Mouse (Mus musculus) testis, postnatal 10 days (tissue): ENCODE results near the gene Kctd8.
"Not testable (repeated sequence)": the region's sequence is repeated elsewhere in the genome, so short reads cannot be mapped to it uniquely, and the experiment has no call there.

Experiments
- DNase-seq: peaks from one replicate; pipeline ENCODE4 v3.0.0; 2021; ENCODE audit warnings: low spot score

The Kctd8 gene

DNA sequence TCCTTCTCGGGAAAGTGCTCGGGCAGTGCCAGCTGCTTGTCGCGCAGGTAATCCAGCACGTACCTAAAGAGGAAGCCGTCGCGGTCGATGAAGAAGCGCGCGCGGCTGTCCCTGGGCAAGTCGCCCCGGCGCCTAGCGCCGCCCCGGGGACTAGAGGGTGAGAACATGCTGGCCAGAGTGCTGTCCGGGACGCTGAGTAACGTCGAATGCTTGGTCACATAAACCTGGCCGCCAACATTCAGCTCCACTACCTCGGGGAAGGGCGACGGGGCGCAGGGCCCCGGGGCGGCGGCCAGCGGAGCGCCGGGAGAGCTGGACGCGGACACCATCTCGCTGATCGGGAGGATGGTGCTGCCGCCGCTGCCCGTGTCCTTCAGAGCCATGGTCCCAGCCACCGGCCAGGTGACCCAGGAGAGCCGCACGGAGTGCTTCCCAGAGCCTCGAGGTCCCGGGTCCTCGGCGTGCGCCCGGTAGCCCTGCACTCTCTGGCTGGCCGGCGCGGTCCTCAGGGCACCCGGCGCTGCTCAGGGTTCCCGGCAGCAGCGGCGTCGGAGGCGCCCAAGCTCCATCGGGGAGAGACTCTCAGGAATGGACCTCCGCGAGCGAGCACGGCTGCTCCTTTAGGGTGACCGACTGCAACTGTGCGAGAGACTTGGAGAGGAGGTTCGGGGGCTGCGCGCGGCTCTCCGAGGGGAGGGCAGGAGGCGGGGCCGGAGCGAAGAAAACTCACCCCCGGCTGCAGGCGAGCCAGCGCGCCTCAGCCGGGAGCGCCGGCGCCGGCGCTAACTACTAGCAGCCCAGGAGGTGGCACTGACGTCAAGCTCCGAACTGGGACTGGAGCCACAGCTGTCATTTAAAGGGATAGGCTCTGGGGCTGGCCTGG is at the start of gene Kctd8:
TSS of gene Kctd8 (minus strand) at position 761 of the 883 bp plus-strand sequence.
- peak; percentile 58 for DNase-seq

DNA sequence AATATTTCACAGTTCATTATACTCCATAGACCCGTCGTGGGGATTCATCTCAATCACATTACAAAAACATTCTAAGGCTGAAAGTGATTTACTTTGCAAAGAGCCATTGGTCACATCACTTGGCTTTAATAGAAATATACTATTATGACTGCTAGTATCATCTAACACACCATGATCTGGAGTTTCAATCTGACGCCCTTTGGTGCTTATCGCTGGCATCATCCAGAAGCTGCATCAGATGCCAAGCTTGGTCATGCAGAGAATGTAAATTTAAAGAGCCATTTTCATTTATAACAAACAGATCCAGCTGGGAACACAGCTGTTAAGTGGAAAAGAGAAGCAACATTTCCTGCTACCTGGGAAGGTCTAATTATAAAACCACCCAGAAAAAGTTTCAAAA is 37.6 kb upstream of the Kctd8 start:
- no peak for DNase-seq

DNA sequence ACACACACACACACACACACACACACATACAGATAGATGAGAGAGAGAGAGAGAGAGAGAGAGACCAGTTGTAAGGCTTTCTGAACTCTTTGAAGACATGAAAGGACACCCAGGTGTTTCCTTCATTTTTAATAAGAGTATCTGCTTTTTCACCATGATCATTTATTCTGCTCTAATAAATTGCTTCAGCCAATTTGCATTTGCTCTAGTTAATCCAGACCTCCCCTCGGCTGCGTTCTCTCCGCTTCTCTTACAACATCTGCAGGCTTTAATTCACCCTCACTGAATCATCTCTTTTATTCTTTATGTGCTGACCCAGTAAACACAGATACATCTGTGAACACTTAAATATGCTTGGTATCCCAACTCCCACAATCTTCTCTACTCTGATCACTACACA is 9.1 kb upstream of the Kctd8 start:
- no peak for DNase-seq

DNA sequence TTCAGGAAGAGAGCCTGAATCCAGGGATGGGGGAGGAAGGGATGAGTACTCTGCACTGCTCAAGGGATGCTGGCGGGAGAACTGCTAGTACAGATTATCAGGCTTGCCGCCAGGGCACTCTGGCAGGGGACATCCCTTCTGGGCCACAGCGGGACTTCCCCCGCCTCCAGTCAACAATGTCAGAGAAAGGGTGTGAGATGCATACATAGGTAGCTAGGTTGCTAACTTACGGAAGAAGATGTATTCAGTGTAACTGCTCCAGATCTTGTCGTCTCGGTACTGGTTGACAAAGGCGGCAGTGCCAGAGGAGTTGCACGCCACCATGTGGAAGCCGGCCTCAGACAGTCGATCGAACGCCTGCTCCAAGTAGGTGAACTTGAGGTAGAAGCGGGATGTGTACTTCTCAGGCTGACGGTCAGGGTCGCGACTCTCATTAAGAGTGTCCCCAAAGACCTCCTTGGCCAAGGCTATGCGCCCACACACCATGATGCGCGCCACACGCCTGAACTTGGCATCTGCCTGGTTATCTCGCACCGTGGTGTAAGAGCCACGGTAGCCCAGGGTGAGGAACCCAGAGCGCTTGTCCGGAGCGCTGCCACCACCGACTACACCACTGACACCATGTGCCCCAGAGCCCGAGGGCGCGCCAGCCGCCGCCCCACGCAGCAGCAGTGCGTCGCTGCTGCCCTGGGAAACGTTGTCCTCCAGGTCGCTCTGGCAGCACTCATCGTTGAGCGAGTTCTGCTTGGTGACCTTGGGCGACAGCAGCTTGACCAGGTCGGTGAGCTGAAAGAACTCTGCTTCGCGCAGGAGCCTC is 1.2 kb downstream of the Kctd8 start:
- peak; percentile 41 for DNase-seq

DNA sequence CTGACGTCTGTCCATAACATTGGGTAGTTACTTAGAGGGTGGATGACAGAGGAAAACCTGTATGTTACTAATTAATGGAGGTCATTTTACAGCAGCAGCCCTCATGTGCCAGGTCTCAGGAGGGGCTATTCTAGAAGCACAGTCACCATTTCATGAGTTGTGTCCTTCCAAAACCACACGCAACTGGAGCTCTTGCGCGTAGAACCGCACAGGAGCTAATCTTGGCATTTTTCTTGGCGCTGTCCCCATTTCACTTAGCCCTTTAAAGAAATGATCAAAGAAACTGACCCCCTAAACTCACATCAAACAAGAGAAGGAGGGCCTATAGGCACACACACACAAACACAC is 1.9 kb downstream of the Kctd8 start:
- no peak for DNase-seq

DNA sequence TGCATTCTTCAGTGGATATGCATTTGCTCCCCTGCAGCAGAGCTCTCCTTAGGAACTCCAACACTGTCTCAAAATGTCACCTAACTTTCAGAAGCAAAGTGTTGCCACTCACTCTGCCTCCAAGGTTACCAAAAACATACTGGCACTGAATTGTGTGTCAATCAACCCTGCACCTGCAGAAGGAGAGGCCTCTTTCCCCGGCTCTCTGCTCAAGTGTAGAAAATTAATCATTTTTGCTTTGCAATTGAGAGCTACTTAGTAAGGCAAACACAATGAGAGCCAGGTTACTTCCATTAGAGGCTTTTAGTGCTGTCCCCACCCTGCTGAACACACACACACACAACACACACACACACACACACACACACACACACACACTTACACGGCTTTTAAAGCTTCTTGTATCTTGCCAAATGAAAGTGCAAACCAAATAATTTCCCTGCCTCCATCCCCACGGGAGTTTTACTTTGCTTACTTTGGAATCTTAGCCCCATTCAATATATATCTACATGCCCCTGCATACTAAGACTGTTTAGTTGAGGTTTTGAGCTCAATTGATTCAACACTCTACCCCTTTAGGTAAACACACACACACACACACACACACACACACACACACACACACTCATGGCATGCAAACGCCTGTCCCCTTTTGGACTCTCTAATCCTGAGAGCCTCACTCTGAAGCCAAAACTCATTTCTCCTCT is 2.4 kb downstream of the Kctd8 start:
- DNase-seq, result no peak

DNA sequence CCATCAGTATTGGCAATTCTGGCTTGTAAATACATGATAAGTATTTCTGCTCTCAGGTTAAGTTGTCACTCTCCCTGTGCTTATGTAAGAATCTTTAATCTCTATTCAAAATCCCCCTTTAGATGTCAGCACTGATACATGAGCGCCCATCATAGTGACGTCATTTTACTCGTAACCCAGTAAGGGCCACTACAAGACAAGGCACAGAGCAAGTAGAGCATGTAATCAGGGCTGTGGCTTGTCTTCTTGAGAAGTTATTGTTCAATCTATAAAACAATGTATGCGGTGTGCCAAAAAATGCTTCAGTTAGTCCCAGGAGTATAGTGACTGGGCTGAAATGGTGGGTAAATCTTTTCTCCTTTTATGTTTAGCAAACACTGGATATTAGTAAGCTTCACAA is 13.9 kb downstream of the Kctd8 start:
- DNase-seq, result no peak

DNA sequence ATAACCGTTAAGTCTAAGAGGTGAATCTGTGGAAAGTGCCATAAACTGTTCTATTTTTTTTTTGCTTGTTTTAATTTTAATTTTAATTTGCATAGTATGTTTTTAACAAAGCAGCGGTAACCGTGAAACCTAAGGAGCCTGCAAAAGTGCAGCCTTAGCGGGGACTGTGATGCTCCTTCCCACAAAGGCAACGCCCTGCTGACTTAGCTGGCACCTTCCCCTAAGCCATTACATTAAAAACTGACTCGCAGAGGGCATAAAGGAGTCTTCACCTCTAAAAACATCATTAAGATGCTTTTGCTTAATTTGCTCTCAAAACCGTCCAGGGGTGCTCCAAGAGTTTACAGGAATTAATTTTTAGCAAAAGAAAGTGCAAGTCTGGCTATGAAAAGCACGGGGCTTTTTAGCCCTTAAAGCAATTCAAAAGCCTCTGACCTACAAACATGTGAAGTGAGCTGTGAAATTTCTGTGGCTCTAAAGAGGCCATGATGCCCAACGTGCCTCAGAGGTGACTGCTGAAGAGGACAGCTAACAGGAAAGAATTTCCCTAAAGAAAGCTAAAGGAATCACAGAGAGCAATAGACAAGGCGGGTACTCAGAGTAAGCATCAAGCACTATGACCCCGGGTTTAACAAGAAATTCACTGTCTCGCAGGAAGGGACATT is 16.8 kb downstream of the Kctd8 start:
- DNase-seq, result no peak

DNA sequence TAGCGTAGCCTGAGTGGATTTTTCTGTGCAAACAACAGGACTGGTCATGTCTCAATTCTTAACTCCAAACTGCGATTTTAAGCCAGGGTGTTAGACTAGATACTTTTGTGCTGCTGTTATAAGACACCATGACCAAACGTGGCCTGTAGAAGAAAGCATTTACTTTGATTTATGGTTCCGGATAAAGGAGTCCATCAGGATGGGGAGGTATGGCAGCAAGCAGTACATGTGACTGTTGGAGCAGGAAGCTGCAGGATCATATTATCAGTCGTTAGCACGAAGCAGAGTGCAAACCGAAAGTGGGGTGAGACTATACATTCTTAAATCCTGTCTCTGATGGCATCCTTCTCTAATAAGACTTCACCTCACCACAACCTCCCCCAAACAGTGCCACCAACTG is 28.9 kb downstream of the Kctd8 start:
- no peak for DNase-seq

DNA sequence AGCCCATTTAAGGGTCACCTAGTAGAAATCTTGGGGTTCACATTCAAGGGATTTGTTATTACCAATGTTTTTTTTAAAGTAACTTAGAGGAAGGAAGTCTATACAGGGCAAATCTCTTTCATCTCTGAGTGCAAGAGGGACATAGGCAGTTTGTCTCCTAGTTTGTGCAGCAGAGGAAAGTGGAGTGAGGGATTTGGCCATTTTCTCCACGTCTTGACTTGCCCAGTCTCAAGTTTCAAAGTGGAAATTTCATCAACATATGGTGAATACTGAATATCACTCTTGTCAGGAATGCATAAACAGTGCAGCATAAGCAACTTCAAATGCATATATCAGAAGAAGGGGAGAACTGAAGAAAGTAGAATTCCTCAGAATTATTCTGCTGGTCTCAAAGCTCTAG is 39.8 kb downstream of the Kctd8 start:
- DNase-seq, result no peak

DNA sequence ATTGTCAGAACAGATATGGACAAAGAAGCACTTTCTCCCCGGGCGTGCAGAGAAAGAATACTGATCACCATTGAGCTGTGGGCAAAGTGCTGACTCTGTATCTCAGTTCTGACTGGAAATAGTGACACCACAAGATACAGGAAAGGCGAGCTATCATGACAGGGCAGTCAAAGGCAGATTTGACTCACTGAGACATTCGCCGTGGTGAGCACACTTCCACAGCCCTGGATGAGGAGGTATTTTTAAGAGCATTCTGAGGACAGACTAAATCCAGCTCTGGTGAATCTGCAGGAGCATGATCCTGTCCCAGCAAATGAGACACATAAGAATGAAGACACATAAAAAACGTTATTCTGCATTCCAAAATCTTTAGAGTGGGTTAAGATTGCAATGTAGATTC is 49.1 kb downstream of the Kctd8 start:
- no peak for DNase-seq

DNA sequence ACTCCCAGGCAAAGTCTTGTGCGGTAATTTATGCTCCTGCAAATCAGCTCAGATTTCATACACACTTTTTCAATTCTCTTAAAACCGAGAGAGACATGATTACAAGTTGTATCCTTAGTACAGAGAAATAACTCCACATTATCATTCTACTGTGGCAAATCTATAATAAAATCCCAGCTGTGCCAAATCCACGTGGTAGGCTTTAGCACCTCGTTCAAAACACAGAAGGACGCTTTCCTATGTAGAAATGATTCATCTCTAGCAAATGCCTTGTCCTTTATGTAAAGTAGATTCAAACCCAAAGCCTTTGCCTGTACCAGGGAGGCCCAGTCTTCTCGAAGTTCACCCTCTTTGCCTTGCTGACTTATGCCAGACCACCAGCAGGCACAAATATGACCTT is 57.1 kb downstream of the Kctd8 start:
- DNase-seq, result no peak

DNA sequence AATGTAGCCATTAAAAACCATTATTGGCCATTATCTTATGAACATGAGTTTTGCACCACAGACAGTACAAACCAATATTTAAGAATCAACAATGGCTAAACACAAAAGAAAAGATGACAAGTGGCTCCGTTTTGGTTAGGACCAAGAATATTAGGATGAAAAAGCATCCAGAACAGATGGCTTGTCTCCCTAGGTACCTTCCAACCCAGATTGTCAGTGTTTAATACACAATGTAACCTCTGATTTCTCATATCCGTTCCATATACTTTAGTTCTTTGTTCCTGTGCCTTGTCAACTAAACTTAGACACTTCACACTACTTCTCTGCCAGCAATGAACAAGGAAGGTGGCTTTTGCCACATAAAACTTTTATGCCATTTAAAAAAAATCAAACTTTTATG is 89.1 kb downstream of the Kctd8 start:
- no peak for DNase-seq

DNA sequence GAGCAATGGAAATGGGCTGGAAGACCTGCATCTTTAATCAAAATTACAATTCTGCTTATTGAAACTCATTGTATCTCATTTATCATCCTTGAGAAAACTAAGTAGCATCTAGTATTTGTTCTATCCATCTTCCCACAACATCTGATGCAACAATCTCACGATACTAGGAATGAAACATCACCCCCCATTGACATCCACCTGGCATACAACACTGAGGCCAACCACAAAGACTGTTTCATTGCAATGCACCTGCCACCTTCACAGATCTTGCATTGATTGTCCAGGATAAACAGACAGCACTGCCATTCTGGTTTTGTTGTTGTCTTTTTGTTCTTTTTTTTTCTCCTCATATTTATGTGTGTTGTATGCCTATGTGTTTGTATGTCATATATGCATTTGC is 99.5 kb downstream of the Kctd8 start:
- DNase-seq, result no peak

DNA sequence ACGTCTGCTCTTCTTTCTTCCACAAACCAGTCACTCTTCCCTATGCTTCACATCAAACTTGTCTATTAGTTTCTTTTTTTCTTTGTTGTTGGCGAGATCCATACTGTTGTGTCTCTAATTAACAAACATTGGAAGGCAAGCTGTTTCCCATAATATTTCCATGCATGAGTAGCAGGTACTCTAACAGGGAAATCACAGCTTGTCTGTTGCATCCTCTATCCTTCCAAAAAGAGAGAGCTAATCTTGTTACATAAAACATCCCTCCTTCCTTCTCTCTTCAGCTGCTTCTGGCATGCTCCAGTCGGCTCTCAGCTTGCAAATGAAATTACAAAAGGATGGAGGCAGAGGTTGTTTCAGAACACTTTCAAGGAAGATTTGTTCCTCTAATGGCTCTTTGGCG is 107.9 kb downstream of the Kctd8 start:
- no peak for DNase-seq

DNA sequence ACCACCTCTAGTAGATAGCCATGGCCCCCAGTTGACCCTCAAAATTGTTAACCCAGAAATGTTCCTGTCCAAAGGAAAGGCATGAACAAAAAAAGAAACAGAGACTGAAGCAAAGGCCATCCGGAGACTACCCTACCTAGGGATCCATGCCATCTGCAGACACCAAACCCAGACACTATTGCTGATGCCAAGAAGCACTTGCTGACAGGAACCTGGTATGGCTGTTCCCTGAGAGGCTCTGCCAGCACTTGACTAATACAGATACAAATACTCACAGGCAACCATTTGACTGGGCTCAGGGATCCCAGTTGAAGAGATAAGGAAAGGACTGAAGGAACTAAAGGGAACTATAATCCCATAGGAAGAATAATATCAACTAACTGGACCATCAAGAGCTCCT is 109.8 kb downstream of the Kctd8 start:
- DNase-seq, result not testable (repeated sequence)

DNA sequence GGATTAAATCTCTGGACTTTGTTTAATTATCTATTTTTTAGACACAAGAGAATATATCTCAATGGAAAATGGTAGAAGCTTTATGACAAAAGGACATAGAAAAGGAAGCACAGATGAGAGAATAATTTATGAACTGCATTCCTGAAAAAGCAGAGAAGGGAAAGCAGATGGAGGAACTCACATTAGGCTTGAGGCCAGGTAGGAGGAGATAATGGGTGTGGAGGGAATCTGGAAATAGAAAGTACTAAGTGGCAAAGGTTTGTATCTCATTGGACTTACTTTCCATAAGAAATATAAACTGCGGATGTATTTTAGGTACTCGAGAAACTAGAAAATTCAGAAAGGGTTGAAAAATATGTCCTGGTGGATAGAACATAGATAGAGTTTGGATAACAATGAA is 114.3 kb downstream of the Kctd8 start:
- DNase-seq, result no peak

DNA sequence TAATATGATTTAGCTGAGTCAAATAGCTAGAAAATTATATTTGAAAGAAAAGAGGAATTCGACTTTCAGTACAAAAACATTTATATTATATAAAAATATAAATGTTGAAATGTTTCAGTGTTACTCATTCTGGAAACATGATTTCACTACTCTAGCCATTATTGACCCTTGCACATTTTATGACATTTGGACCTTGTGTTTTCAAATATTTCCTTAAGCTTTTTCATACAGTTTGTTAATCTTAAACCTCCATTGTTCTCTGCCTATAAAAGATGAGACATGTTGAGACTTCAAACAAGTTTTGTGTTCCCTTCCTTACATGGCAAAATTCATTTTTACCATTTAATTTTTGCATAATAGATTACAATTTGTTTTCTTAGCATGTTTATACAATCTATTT is 118.9 kb downstream of the Kctd8 start:
- no peak for DNase-seq

DNA sequence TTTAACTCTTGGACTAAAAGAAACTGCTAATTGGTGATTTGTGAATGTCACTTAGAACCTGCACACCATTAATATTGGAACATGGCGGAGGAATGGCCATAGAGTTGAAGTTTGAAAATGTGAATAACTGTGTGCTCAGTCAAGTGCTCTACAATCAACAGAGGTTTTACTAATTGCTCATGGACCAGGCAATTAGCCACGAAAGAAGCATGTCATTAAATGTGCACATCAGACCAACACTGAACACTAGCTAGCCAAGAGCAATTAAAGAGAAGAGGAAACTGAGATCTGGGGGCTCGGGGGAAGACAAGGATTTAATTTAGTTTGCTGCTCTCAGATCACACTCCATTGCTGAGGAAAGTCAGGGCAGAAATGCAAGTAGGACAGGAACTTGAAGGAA is 126.3 kb downstream of the Kctd8 start:
- no peak for DNase-seq

DNA sequence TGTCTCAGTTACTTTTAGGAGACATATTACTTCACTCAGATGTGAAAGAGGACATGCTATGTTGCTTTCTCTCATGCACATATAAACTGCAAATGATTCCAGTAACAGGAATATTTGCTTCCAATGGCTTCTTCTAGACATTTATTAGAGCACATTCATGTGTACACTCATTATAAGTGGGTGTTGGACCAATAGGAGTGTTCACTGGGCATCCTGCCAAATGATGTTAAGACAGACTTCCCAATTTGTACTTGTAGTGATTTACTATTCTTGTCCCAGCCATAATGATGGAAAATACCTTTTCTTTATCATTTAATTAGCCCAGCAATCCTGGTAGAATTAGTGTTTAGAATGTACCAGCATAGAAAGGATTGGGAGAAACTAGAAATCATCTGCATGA is 132.1 kb downstream of the Kctd8 start:
- no peak for DNase-seq

DNA sequence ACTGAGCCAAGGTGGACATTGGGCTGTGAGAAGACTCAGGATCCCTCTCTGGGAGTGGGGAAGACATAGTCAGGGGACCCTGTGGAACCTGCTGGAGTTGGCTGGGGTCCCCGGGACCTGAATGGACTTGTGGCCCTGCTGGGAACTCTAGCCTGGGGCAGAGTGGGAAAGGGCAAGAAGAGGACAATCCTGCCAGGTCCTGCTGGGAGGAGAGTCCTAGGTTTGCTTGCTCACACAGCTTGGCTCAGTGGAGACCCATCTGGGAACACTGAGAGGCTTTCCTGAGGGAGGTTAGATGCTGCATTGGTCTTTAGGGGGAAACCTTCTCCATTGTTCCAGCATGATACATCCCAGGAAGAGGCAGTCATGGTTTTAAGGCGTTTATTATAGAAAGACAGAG is 133.8 kb downstream of the Kctd8 start:
- DNase-seq, result no peak

DNA sequence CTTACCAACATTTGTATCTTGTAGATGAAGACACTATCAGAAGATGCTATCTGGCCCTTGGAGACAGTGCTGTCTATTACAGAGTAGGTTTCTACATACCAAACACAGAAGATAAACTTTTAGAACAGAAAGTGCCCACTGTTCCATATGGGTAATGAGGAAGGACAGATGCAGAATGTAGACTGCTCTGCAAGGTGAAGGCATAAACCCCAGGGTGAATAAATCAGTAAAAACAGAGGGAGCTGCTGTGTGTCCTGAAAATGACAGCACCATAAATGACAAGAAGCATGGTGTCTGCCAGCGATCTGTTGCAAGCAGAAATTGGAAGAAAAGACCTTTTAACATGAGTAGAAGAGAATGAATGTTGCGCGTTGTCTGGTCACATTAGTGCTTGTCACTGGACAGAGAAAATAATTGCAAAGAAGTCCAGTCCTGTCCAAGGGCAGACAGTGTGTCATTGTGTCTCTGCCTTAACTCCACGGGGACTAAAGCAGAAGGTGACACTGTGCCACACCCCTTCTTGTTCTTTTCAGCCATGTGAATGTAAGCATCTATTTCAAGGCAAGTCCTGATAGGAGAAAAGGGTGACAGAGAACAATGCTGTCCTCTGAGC is 181.5 kb downstream of the Kctd8 start:
- no peak for DNase-seq
